Mouse (Mus musculus) forebrain, postnatal 0 days (tissue): Measurements from ENCODE around the gene Sorcs1. TPM values are rescaled to one million over a fixed set of nuclear protein-coding genes. Genes with fewer than 3 reads are reported as not detected.

Experiments used
- ATAC-seq: fragments of 200-750 bp; cut with Nextera tagmentation; 2 replicates; pipeline ENCODE4 v1.8.0; 2017; ENCODE audit warnings: mild to moderate bottlenecking, moderate library complexity
- DNase-seq: peaks from one replicate; pipeline ENCODE4 v3.0.0-alpha.2; 2015
- H3K27ac ChIP-seq: fragments of 300-500 bp; sonication (generic); 2 replicates; pipeline ENCODE4 v1.5.1; 2014; ENCODE audit warnings: low read depth, mild to moderate bottlenecking, antibody characterized with exemption, low read length, moderate library complexity, mixed read lengths
- H3K27me3 ChIP-seq: fragments of 300-500 bp; sonication (generic); 2 replicates; pipeline ENCODE4 v1.6.1; 2014; ENCODE audit warnings: mild to moderate bottlenecking, low read length, mixed read lengths; ENCODE audit not compliant: insufficient read depth
- H3K36me3 ChIP-seq: fragments of 300-500 bp; sonication (generic); 2 replicates; pipeline ENCODE4 v1.6.1; 2014; ENCODE audit warnings: mild to moderate bottlenecking, moderate library complexity; ENCODE audit not compliant: insufficient read depth
- H3K4me1 ChIP-seq: fragments of 300-500 bp; sonication (generic); 2 replicates; pipeline ENCODE4 v1.6.1; 2014; ENCODE audit warnings: antibody characterized with exemption; ENCODE audit not compliant: insufficient read depth
- H3K4me2 ChIP-seq: fragments of 300-500 bp; sonication (generic); 2 replicates; pipeline ENCODE4 v1.6.1; 2014; ENCODE audit warnings: low read depth, mild to moderate bottlenecking, moderate library complexity
- H3K4me3 ChIP-seq: fragments of 300-500 bp; sonication (generic); 2 replicates; pipeline ENCODE4 v1.5.1; 2014; ENCODE audit warnings: low read depth, low read length, mixed read lengths
- H3K9ac ChIP-seq: fragments of 300-500 bp; sonication (generic); 2 replicates; pipeline ENCODE4 v1.6.1; 2014; ENCODE audit warnings: mild to moderate bottlenecking
- H3K9me3 ChIP-seq: fragments of 300-500 bp; sonication (generic); 2 replicates; pipeline ENCODE4 v1.6.1; 2016; ENCODE audit warnings: low read length
- CTCF ChIP-seq: sonication (generic); IDR thresholded peaks from 2 replicates; pipeline ENCODE4 v1.5.1; 2016; ENCODE audit warnings: antibody characterized with exemption, control low read depth, low read depth
- WGBS: fragments of 180-500 bp; shearing (Covaris S2); extraction: QIAGEN DNeasy Blood & Tissue Kit; methylation state at CpG from one replicate; pipeline ENCODE4 v1.1.7; 2014; 5-methylcytosine and 5-hydroxymethylcytosine counted together
- polyA plus RNA-seq: library from polyadenylated mRNA; unstranded; fragments of >200 nt; fragmentation: Nextera tagmentation; extraction: Ambion mirVana; gene quantifications from 2 replicates; pipeline ENCODE4 v1.2.1, GENCODE M21; 2015
- total RNA-seq: library from RNA; depleted of rRNA; stranded (reverse); fragments of >200 nt; gene quantifications from 2 replicates; pipeline ENCODE4 v1.2.3, GENCODE M21; 2014

The Sorcs1 gene
- total and polyA plus RNA-seq, 2 experiments from 2014 or later = 8.6 to 20.1 TPM

GRCm38 (mm10) chr19:50515059-50515673 is 163.3 kb downstream of the Sorcs1 start:
- H3K36me3 ChIP-seq = no peaks in the 10 kb centered on the region
- H3K4me1 ChIP-seq = peaks cover 15% of the 10 kb centered on the region
- WGBS = 13% methylated on average over 10 of the region's 10 CpGs
- peak overlapping the region; percentile 37 for H3K4me2 ChIP-seq
- DNase-seq (peak; percentile 49), ATAC-seq (peak; percentile 63; the same call in 1 of the 2 replicates)
- no peak for TF ChIP-seq CTCF
- peak overlapping the region; percentile 10; the same call in 1 of the 2 replicates for H3K4me3 ChIP-seq
- H3K27me3 ChIP-seq = no peaks in the 10 kb centered on the region
- H3K27ac ChIP-seq = no peak overlapping the region
- H3K9me3 ChIP-seq = no peaks in the 10 kb centered on the region
- H3K9ac ChIP-seq = peak overlapping the region; percentile 35; the same call in 1 of the 2 replicates

DNA sequence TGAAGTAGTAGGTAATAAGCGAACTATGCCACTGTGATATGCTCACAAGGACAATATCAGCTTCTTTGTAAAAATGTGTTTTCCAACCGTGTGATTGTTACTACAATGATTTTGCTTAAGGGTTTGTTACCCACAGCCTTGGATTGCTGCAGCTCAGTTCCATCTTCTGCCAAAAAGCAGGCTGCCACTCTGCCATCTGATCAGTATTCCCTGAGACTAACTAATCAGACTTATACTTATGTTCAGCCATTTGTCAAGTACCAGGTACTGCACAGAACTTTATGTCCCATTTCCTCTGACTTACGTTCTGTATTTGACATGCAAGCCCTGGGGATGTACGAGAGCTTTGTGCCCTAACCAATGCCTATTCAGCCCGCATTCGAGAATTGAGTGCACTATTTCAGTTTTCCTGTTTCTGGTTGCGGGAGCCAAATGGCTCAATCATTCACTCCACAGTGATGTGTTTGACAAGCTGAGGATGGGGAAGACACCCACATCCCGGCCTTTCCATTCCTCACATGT is 164.1 kb downstream of the Sorcs1 start:
- Histone ChIP-seq H3K9ac (no peak overlapping the region), H3K4me3 (no peak overlapping the region), H3K27me3 (no peaks in the 10 kb centered on the region), H3K27ac (no peak overlapping the region), H3K36me3 (no peaks in the 10 kb centered on the region), H3K4me1 (peaks cover 15% of the 10 kb centered on the region), H3K9me3 (no peaks in the 10 kb centered on the region), H3K4me2 (peak overlapping the region; percentile 37; the same call in 1 of the 2 replicates)
- 29% methylated on average over 8 of the region's 8 CpGs for WGBS
- DNase-seq = peak; percentile 60
- ATAC-seq = peak; percentile 47; the same call in 1 of the 2 replicates
- no peak for TF ChIP-seq CTCF

DNA sequence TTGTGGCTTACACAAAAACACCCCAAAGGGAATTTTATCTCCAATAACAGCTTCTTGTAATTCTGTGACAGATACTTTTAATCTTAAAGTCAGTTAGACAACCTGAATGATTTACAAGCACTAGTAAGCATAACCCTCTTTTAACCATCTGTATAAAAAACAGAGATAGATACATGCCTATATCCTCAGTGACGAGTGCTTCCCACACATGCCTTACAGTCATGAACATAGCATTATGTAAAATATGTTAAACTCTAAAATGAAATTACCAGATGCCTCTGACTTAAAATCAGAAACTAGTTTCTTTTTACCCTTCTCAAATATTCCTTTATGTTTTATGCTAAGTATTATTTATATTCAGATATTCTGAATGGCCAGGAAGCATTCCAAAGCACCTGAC is 175.6 kb downstream of the Sorcs1 start:
- H3K9ac ChIP-seq = no peak overlapping the region
- no peaks in the 10 kb centered on the region for H3K36me3 ChIP-seq
- TF ChIP-seq CTCF = no peak
- no peaks in the 10 kb centered on the region for H3K9me3 ChIP-seq
- no peak overlapping the region for H3K27ac ChIP-seq
- ATAC-seq (no peak), DNase-seq (no peak)
- H3K4me3 ChIP-seq = no peak overlapping the region
- H3K4me2 ChIP-seq = no peak overlapping the region
- no peaks in the 10 kb centered on the region for H3K4me1 ChIP-seq
- WGBS = 62% methylated on average over 1 of the region's 1 CpGs
- no peaks in the 10 kb centered on the region for H3K27me3 ChIP-seq

DNA sequence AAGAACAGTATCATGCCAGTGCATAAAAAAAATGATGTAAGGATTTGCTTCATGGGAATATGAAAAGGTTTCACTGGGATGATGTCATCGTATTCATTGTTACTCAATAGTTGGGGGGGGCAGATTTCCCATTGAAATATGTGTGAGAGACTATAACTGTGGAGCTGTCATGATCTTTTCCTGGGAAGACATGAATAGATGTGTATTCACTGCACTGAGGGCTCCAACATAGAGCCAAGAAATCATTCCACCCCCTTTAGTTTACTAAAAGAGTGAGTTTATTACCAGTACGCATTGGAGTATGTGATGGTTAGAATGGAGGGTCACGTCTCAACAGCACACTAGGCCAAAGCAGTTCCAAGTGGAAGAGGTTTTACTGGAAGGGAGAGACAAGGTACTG is 187.3 kb downstream of the Sorcs1 start:
- 45% methylated on average over 3 of the region's 3 CpGs for WGBS
- no peaks in the 10 kb centered on the region for H3K36me3 ChIP-seq
- no peaks in the 10 kb centered on the region for H3K9me3 ChIP-seq
- peaks cover 3% of the 10 kb centered on the region; the same call in 1 of the 2 replicates for H3K4me1 ChIP-seq
- ATAC-seq (peak; percentile 25; the same call in 1 of the 2 replicates), DNase-seq (peak; percentile 8)
- no peak overlapping the region for H3K27ac ChIP-seq
- TF ChIP-seq CTCF = no peak
- H3K4me2 ChIP-seq = no peak overlapping the region
- H3K9ac ChIP-seq = no peak overlapping the region
- no peaks in the 10 kb centered on the region for H3K27me3 ChIP-seq
- no peak overlapping the region for H3K4me3 ChIP-seq

DNA sequence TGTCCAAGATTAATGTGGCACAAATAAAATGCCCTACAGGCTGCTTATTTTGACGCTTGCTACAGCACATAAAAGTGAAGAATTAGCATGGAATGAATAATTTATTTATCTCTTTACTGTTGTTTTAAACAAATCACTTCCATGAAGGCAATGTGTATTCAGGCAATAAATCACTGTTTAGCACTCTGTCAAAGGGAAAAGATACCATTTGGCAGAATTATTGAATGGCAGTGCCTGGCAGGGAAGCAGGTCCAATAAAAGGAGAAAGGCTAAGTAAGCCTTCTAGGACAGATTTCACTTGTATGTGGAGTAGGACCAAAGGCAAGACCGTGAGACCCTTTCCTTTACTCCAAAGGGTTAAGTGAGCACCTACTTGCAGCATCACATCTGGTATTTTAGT is 187.7 kb downstream of the Sorcs1 start:
- Histone ChIP-seq H3K9me3 (no peaks in the 10 kb centered on the region), H3K9ac (no peak overlapping the region), H3K4me1 (peaks cover 3% of the 10 kb centered on the region; the same call in 1 of the 2 replicates), H3K27me3 (no peaks in the 10 kb centered on the region), H3K4me3 (no peak overlapping the region), H3K4me2 (no peak overlapping the region), H3K36me3 (no peaks in the 10 kb centered on the region), H3K27ac (no peak overlapping the region)
- ATAC-seq (no peak), DNase-seq (peak; percentile 11)
- WGBS = 19% methylated on average over 2 of the region's 2 CpGs
- TF ChIP-seq CTCF = no peak

GRCm38 (mm10) chr19:50489786-50490185 is 188.7 kb downstream of the Sorcs1 start:
- Histone ChIP-seq H3K27me3 (no peaks in the 10 kb centered on the region), H3K9me3 (no peaks in the 10 kb centered on the region), H3K9ac (no peak overlapping the region), H3K36me3 (no peaks in the 10 kb centered on the region), H3K4me2 (no peak overlapping the region), H3K4me1 (peaks cover 3% of the 10 kb centered on the region; the same call in 1 of the 2 replicates), H3K4me3 (no peak overlapping the region), H3K27ac (no peak overlapping the region)
- DNase-seq = no peak
- 82% methylated on average over 3 of the region's 3 CpGs for WGBS
- no peak for TF ChIP-seq CTCF
- ATAC-seq = no peak

DNA sequence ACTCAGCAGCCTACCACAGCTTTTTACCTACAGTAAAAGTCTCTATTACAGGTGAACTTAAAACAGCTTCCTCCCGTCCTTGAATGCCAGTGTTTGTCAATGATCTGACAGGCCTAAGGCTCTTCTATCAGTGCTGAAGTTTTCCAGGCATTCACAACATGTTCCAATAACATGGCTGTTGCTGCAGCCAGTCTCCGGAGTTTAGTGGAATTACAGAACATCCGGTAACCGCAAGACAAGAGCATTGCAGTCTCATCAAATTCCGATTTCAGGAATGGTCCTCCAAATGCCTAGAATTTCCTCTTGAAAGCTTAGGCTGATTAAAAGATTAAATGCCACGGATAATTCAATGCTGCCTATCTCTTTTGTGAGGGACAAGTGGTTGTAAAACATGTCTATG is 190.0 kb downstream of the Sorcs1 start:
- peaks cover 3% of the 10 kb centered on the region; the same call in 1 of the 2 replicates for H3K4me1 ChIP-seq
- DNase-seq (no peak), ATAC-seq (no peak)
- no peaks in the 10 kb centered on the region for H3K27me3 ChIP-seq
- H3K4me3 ChIP-seq = no peak overlapping the region
- H3K9ac ChIP-seq = no peak overlapping the region
- 34% methylated on average over 6 of the region's 6 CpGs for WGBS
- peak overlapping the region; percentile 41; the same call in 1 of the 2 replicates for H3K4me2 ChIP-seq
- H3K27ac ChIP-seq = no peak overlapping the region
- H3K36me3 ChIP-seq = no peaks in the 10 kb centered on the region
- H3K9me3 ChIP-seq = no peaks in the 10 kb centered on the region
- no peak for TF ChIP-seq CTCF
